Mouse (Mus musculus) stomach, embryonic 14.5 days (tissue): ENCODE measurements around the gene Bbs9. TPM values are rescaled to one million over a fixed set of nuclear protein-coding genes. Genes with fewer than 3 reads are reported as not detected.

Experiments used
- ATAC-seq: fragments of 200-750 bp; cut with Nextera tagmentation; 2 replicates; pipeline ENCODE4 v1.8.0; 2017; ENCODE audit warnings: low read depth, moderate TSS enrichment; ENCODE audit not compliant: insufficient number of reproducible peaks, insufficient read depth, low FRiP score
- H3K27ac ChIP-seq: fragments of 300-500 bp; sonication (generic); 2 replicates; pipeline ENCODE4 v1.5.1; 2014; ENCODE audit warnings: mild to moderate bottlenecking, low read length, moderate library complexity, mixed read lengths
- H3K27me3 ChIP-seq: fragments of 300-500 bp; sonication (generic); 2 replicates; pipeline ENCODE4 v1.6.1; 2014; ENCODE audit warnings: low read length, control low read depth, mixed read lengths; ENCODE audit not compliant: control insufficient read depth, insufficient read depth
- H3K36me3 ChIP-seq: fragments of 300-500 bp; sonication (generic); 2 replicates; pipeline ENCODE4 v1.6.1; 2014; ENCODE audit warnings: mild to moderate bottlenecking, control low read depth, low read length, moderate library complexity, mixed read lengths; ENCODE audit not compliant: control insufficient read depth, insufficient read depth
- H3K4me1 ChIP-seq: fragments of 300-500 bp; sonication (generic); 2 replicates; pipeline ENCODE4 v1.6.1; 2014; ENCODE audit warnings: low read length, control low read depth, mixed read lengths; ENCODE audit not compliant: control insufficient read depth, insufficient read depth
- H3K4me2 ChIP-seq: fragments of 300-500 bp; sonication (generic); replicated peaks from 2 replicates; pipeline ENCODE4 v1.6.1; 2014; ENCODE audit warnings: low read depth, low read length, control low read depth
- H3K4me3 ChIP-seq: fragments of 300-500 bp; sonication (generic); 2 replicates; pipeline ENCODE4 v1.5.1; 2014; ENCODE audit warnings: low read depth, low read length, control low read depth
- H3K9ac ChIP-seq: fragments of 300-500 bp; sonication (generic); replicated peaks from 2 replicates; pipeline ENCODE4 v1.6.1; 2014; ENCODE audit warnings: low read depth, mild to moderate bottlenecking, control low read depth, low read length, moderate library complexity, mixed read lengths
- H3K9me3 ChIP-seq: fragments of 300-500 bp; sonication (generic); 2 replicates; pipeline ENCODE4 v1.6.1; 2016; ENCODE audit warnings: low read depth, low read length, control low read depth; ENCODE audit not compliant: control insufficient read depth
- WGBS: fragments of 180-500 bp; shearing (Covaris S2); extraction: QIAGEN DNeasy Blood & Tissue Kit; methylation state at CpG from one replicate; pipeline ENCODE4 v1.1.7; 2014; 5-methylcytosine and 5-hydroxymethylcytosine counted together
- polyA plus RNA-seq: library from polyadenylated mRNA; unstranded; fragments of >200 nt; fragmentation: Nextera tagmentation; extraction: Ambion mirVana; gene quantifications from 2 replicates; pipeline ENCODE4 v1.2.1, GENCODE M21; 2014

Gene Bbs9
- polyA plus RNA-seq, 1 experiment from 2014 or later: 16.0 TPM

DNA sequence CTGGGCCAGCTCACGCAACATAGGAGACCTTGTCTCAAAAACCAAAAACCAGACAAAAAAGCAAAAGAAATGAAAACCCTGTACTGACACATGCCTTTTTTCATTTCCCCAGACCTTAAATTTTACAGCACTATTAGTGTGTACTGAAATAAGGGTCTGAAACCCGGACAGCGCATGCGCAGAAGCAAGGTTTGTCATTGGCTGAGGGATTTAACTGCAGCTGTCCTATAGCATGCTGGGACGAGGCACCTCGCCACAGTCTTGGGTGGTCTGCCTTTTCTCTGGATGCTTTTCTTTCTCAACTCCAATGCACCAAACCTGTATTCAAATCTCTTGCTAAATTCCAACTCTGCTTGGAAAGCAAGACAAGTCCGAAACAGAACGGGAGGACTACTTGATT, 3.4 kb downstream of the Bbs9 start:
- H3K27me3 ChIP-seq: no peaks in the 10 kb centered on the region
- no peak overlapping the region for H3K4me2 ChIP-seq
- H3K9ac ChIP-seq: no peak overlapping the region
- no peaks in the 10 kb centered on the region for H3K4me1 ChIP-seq
- no peaks in the 10 kb centered on the region for H3K9me3 ChIP-seq
- H3K27ac ChIP-seq: no peak overlapping the region
- no peak for ATAC-seq
- H3K36me3 ChIP-seq: no peaks in the 10 kb centered on the region
- WGBS: 92% methylated on average over 8 of the region's 8 CpGs
- H3K4me3 ChIP-seq: no peak overlapping the region

DNA sequence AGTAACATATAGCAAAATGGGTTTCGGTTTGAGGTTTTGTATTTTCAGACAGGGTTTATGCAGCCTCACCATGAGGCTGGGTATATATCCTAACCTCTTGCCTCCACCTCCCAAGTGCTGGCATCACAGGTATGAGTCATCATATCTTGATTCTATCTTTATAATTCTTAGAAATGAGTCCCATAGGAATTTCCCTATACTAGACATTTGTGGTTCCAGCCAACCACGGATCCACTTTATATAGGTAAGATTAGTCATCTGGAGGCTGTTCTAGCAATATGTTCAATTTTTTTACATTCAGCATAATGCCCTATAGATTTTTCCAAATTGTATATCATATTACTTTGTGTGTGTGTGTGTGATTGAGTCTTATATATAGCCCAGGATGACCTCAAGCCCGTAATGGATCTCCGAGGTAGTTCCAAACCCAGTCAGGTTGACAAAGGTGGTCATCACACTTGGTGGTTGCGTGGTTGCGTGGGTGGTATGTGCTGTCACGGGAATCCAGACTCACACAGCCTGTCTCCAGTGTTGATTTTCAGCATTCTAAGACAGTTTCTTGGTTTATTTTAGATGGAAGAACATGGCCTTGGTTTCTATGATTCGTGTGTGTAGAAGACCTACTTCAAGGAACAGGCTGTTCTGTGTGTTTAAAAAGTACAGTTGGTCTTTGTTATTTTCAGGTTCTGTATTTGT, 8.5 kb downstream of the Bbs9 start:
- no peak for ATAC-seq
- Histone ChIP-seq H3K27ac (no peak overlapping the region), H3K36me3 (no peaks in the 10 kb centered on the region)

DNA sequence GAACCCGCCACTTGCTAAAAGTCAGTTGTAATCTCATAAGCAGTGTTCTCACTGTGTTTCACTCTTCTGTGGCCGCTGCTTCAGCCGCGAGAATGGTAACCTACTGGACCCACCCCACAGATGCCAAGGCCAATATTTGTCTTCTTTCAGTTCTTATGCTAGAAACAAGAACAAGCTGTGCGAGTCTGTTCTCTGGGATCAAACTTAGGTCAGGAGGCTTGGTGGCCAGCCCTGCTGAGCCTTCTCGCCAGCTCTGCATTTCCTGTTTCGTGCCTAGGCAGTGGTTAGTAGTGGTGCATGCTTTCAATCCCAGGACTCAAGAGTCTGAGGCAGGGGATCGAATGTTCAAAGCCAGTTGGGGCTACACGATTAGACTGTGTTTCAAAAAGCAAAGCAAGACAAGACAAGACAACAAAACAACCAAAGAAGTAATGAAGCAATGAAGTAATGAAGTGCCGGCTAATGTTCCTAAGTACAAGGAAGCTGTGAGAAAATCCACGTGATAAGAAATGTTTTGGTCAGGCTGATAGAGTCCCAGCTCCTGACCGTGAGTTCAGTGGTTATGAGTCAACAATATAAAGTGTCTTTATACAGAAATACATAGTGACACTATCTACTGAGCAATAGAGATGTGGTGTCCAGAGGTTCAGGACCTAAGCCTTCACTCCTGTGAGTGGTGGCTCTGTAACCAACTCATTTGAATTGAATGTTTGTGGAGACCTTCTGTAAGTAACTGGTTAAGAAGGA, 9.2 kb downstream of the Bbs9 start:
- no peaks in the 10 kb centered on the region for H3K27me3 ChIP-seq
- H3K9ac ChIP-seq: no peak overlapping the region
- ATAC-seq: no peak
- no peak overlapping the region for H3K4me3 ChIP-seq
- no peak overlapping the region for H3K4me2 ChIP-seq
- WGBS: 74% methylated on average over 12 of the region's 12 CpGs
- no peaks in the 10 kb centered on the region for H3K4me1 ChIP-seq
- H3K9me3 ChIP-seq: no peaks in the 10 kb centered on the region
- no peak overlapping the region for H3K27ac ChIP-seq
- no peaks in the 10 kb centered on the region for H3K36me3 ChIP-seq

More for the DNA sequence above, 8.5 kb downstream of the Bbs9 start:
- H3K4me2 ChIP-seq: no peak overlapping the region
- H3K4me1 ChIP-seq: no peaks in the 10 kb centered on the region
- H3K9me3 ChIP-seq: no peaks in the 10 kb centered on the region
- H3K4me3 ChIP-seq: no peak overlapping the region
- H3K9ac ChIP-seq: no peak overlapping the region
- no peaks in the 10 kb centered on the region for H3K27me3 ChIP-seq
- WGBS: 94% methylated on average over 8 of the region's 8 CpGs

DNA sequence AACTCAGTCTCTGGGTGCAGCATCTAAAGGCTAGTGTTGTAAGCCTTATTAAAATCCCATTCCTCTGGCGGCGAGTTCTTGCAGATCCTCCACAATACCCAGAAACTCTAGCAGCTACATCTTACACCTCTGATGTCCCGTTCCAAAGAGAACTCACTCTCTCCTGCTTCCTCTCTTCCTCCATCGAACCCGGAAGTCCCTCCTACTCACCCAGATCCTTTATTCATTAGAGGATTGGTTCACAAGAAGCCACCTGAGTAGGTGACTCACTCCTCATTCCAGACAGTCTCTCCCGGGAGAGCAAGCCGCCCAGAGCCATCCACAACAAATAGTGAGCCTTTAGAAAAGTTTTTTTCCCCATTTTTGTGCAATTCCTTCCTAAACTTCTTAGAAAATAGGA, 10.7 kb downstream of the Bbs9 start:
- WGBS: 89% methylated on average over 7 of the region's 7 CpGs
- Histone ChIP-seq H3K27me3 (no peaks in the 10 kb centered on the region), H3K4me3 (no peak overlapping the region), H3K27ac (no peak overlapping the region), H3K4me1 (no peaks in the 10 kb centered on the region), H3K9me3 (no peaks in the 10 kb centered on the region), H3K4me2 (no peak overlapping the region), H3K9ac (no peak overlapping the region), H3K36me3 (no peaks in the 10 kb centered on the region)
- no peak for ATAC-seq

DNA sequence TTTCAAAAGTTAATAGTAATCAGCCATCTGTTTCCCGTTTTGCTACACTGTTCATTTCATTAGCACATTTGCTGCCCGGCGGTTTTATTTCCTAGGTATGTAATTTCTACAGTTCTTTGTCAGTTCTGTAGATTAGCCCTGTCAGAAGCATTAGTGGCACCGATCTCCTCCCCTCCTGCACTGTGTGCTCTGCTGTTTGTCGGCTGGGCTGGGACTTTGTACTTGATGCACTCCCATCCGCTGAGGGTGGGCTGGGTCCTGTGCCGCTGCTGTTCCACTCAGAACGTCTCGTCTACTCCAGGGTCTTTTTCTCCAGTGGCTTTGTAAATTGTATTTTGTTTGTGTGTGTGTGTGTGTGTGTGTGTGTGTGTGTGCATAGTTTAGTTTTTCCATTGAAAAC, 13.4 kb downstream of the Bbs9 start:
- H3K27me3 ChIP-seq: no peaks in the 10 kb centered on the region
- ATAC-seq: no peak
- H3K4me1 ChIP-seq: no peaks in the 10 kb centered on the region
- H3K9me3 ChIP-seq: no peaks in the 10 kb centered on the region
- H3K27ac ChIP-seq: no peak overlapping the region
- no peak overlapping the region for H3K9ac ChIP-seq
- WGBS: 52% methylated on average over 9 of the region's 9 CpGs
- no peak overlapping the region for H3K4me3 ChIP-seq
- no peaks in the 10 kb centered on the region for H3K36me3 ChIP-seq
- no peak overlapping the region for H3K4me2 ChIP-seq

DNA sequence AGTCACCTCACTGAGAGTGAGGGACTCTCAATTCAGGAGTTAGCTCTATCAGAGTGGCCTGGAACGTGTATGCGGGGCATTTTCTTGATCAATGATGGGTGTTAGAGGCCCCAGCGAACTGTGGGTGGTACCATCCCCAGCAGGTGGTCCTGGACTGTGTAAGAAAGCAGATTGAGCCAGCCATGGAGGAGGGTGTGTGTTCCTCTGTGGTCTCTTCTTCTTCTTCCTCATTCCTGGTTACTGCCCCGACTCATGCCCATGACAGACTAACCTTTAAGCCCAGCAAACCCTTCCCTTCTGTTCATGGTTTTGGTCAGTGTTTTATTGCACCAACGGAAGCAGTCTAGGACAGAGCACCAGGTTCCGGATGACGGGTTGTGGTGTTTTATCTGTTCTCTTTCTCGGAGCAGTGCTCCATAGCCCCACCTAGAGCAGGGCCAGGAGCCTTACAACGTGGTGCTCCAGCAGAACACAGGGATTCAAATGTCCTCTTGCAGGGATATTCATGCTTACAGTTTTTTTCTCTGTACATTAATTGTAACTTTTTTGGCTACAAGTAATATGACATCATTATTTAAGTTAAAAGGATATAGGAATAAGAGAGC, 18.8 kb downstream of the Bbs9 start:
- Histone ChIP-seq H3K36me3 (no peaks in the 10 kb centered on the region), H3K9me3 (no peaks in the 10 kb centered on the region), H3K4me3 (no peak overlapping the region), H3K27me3 (no peaks in the 10 kb centered on the region), H3K27ac (no peak overlapping the region), H3K9ac (no peak overlapping the region), H3K4me2 (no peak overlapping the region), H3K4me1 (no peaks in the 10 kb centered on the region)
- 79% methylated on average over 9 of the region's 9 CpGs for WGBS
- ATAC-seq: no peak

DNA sequence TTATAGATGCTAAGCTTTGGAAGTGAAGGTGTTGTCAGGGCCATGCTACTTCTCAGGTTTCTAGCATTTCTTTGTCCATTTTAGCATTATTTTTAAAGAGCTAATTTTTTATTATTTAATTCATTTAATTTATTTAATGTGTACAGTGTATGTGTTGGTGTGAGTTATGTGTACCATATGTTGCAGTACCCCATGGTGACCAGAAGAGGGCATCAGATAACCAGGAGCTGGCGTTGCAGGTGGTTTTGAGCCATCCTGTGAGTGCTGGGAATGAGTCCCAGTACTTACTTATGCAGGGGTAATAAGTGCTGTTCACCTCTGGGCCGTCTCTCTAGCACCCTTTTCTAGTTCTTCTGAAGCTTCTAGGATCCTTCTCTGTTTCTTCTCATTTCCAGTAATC, 19.6 kb downstream of the Bbs9 start:
- no peaks in the 10 kb centered on the region for H3K9me3 ChIP-seq
- H3K4me1 ChIP-seq: no peaks in the 10 kb centered on the region
- no peaks in the 10 kb centered on the region for H3K27me3 ChIP-seq
- no peak overlapping the region for H3K4me2 ChIP-seq
- ATAC-seq: no peak
- H3K9ac ChIP-seq: no peak overlapping the region
- 77% methylated on average over 2 of the region's 2 CpGs for WGBS
- H3K4me3 ChIP-seq: no peak overlapping the region
- H3K36me3 ChIP-seq: no peaks in the 10 kb centered on the region
- no peak overlapping the region for H3K27ac ChIP-seq

DNA sequence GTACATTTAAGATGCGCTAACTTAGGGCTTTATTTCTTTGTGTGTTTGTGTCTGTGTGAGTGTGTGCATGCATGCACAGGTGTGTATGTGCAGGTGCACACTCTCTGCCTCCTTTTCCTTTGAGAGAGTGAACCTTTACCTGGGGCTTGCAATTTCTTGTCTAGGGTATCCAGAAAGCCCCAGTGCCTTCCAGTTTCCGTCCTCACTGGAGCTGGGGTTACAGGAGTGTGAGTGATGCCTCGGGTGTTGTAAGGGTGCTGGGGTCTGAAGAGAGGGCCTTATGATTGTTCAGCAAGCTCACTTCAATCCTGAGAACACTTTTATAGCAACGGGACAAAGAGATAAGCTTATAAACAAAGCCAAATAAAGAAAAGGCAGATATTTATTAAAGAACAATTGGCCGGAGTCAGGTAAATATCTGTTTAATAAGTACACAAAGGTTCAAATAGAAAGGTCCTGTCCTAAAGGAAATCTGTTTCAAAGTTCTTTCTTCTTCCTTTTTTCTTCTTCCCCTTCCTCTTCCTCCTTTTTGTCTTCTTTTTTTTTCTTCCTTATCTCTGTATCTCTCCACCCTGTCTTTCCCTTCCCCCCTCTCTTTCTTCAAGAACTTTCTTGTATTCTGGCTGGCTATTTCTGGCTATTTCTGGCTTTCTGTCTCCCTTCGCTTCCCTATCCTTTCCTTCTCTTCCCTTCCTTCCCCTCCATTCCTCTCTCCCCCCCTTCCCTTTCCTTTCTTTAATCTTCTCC, 21.7 kb downstream of the Bbs9 start:
- H3K4me1 ChIP-seq: no peaks in the 10 kb centered on the region
- H3K4me2 ChIP-seq: no peak overlapping the region
- H3K27ac ChIP-seq: no peak overlapping the region
- WGBS: 69% methylated on average over 6 of the region's 6 CpGs
- ATAC-seq: no peak
- no peaks in the 10 kb centered on the region for H3K36me3 ChIP-seq
- no peak overlapping the region for H3K4me3 ChIP-seq
- no peaks in the 10 kb centered on the region for H3K9me3 ChIP-seq
- no peaks in the 10 kb centered on the region for H3K27me3 ChIP-seq
- no peak overlapping the region for H3K9ac ChIP-seq
